Mouse (Mus musculus) spleen, postnatal 14 days (tissue): Measurements from ENCODE around the gene Gm853.

Experiments used
- DNase-seq, 2 experiments: peaks; one replicate each; pipeline ENCODE4 v3.0.0; 2021 to 2022; ENCODE audit warnings: low spot score in 2 of 2

Gm853 gene

DNA sequence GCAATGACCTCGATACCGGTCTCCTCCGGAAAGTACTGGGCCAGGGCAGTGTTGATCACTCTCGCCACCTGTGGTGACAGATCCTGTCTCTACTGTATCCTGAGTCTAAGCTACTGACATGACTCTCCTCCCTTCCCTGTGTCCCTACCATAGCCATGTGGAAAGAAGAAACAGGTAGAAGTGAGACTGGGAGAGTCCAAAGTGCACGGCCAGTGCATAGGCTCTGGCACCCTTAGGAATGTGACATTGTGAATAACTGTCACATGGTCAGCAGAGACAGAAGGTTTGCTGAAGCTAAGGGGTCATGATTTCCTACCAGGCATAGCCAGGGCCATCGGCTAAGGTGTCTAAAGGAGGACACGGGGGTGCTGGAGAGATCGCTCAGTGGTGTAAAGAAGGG lies 6.8 kb downstream of the Gm853 start:
- DNase-seq: no peak

DNA sequence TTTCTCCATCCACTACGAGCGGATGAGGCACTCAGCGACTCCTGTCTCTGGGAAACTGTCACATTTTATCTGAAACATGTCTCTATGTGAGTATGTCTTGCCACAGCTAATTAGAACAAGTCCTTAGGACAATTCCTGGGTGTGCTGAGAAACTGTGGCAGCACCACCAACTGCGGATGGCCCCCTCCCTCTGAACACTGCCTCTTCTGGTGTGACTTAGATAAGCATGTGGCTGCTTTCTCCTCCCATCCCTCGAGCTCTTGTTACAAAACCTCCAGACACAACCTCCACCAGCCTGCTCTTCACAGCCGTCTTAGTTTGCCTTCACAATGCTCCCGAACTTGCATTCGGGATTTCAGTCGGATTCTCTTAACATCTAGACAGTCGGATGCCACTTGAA lies 8.3 kb downstream of the Gm853 start:
- DNase-seq: no peak

DNA sequence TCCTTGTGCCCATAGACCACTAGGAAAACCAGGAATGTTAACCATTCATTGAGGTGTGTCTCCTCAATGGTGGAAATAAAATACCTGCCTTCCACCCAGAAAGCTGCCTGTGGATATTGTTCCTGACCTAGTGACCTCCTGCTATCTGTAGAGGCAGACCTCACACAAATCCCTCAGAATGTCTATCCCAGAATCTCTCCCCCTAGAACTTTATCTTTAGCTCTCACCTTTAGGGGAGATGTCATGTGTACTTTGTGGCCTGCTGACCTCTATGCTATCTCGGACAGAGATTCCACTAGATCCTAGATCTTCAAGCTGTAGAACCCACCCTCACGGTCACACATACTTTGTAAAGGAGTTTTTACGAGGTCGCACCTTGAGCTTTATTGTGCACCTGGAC lies 9.0 kb downstream of the Gm853 start:
- no peak for DNase-seq

DNA sequence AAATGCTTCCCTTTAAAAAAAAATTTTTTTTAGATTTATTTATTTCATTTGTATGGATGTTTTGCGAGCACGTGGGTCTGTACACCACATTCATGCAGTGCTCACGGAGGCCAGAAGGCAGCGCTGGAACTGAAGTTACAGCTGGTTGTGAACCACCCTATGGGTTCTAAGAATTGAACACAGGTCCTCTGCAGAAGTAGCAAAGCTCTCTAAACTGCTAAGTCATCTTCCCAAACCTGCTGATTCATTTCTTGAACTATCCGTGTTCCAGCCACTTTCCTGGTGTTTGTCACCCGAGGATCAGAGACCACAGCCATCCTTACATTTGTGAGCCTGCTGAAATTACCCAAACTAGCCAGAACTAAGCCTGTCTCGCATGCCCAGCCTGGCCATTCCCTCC lies 9.8 kb downstream of the Gm853 start:
- DNase-seq: no peak

DNA sequence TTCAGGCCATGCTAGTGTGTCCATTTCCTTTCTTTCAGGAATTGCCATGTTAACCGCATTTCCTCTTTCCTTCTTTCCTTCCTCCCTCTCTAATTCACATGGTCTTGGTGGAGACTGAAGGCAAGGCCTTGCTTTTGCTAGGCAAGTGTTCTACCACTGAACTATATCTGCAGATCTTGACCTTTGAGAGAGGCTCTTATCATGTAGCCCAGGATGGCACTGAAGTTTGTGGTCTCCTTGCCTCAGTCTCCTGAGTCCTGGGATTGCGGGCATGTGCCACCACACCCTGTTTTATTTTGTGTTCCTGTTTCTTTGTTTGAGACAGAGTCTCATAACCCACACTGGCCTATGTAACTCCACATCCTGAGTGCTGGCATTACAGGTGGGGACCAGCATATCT lies 10.3 kb downstream of the Gm853 start:
- no peak for DNase-seq

DNA sequence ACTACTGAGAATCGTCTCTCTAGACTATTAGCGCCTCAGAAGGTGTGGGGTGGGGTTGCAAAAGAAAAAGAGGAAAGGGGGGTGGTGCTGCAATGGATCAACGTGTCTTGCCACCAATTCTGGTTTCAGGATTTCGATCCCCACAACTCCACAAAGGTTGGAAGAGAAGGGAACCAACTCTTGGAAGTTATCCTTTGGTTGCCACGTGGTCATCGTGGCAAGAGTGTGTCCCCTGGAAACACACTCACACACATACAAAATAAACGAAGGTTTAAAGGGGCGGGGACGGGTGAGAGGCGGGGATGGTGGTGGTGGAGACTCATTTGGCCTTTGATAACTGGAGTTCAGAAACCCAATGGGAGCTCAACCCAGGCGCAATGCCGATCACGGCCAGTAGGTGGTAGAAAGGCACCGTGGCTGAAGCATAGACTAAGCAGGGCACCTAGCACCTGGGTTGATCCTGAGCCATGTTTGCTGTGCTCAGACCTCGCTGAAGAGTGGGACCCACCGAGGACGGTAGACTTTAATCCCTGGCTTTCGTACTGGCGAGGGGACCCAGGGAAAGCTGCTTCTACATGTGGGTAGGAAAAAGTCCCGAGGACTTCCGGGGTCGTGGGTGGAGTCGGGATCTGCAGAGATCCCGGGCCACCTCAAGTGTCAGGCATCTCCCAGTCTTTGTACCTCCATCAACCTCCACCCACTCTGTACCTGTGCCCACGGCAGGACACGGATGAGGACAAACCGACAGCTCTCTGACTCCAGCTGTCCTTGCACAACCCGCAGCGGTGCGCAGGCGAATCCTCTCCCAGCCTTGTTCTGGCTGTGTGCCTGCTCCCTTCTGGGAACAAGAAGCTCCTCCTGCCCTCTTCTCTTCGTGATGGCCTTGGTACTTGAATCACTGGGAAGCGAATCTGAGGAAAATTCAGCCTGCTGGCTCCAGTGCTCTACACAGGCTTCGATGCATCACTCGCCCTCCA lies 23.2 kb downstream of the Gm853 start:
- peak; percentile 70 to 82 for DNase-seq

DNA sequence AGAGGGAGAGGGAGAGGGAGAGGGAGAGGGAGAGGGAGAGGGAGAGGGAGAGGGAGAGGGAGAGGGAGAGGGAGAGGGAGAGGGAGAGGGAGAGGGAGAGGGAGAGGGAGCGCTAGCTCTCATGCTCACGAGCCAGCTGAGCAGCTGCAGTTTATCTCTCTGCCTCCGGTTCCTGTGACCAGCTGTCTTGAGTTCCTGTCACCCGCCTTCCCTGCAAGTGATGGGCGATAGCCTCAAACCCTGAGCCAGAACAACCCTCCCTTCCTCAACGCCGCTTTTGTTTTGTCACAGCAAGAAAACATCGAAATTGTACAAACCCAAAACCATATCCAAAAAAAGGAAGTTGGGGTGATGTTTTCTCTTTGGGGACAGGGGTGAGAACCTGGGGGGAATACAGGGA lies 25.7 kb downstream of the Gm853 start:
- no peak for DNase-seq

DNA sequence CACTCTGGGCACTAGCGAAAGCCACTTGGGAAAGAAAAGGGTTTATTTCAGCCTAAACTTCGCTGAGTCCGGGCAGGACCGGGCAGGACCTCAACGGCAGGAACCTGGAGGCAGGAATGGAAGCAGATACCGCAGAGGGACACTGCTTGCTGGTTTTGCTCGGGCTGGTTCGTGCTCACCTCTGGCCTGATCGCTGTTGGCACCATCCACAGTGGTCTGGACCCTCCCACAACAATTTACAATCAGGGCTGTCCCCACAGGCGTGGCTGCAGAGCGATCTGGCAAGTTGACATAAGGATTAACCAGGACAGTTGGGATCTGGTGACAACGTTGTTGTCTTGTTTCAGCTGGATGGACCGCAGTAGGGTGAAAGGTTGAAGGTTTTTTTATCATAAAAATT lies 26.3 kb downstream of the Gm853 start:
- no peak for DNase-seq

DNA sequence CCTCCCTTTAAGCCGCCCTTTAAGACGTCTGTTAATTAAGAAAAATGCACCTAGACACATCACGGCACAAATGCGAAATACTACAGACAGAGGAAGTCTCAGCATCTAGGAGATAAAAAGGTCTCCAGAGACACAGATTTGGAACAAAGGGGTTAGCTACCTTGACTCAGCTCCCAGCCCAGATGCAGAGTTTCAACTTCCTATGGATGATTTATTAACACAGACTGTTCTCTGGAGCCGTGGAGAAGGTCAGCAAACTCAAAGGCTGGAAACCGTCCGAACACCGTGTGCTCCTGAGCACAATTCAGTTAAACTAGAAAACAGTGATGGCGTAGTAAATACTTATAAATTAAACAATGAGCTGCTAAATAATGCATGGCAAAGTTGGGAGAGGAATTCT lies 29.9 kb downstream of the Gm853 start:
- DNase-seq: no peak

DNA sequence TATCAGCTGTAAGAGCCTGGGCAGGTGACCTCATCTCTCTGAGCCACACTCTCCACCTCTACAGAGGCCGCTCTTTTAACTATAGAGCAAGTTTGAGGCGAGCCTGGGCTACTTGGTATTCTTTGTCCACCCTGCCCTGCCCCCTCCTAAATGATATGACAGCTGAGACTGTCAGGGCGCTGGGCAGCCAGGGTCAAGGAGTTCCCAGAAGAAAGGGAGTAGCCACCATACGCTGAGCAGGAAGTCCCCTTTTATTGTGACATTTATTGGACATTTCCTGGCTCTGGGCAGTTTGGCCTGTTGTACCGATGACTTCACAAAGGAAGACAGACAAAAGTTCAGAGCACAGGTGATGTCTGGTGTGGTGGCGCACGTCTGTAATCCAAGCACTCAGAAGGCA lies 32.6 kb downstream of the Gm853 start:
- DNase-seq: no peak

DNA sequence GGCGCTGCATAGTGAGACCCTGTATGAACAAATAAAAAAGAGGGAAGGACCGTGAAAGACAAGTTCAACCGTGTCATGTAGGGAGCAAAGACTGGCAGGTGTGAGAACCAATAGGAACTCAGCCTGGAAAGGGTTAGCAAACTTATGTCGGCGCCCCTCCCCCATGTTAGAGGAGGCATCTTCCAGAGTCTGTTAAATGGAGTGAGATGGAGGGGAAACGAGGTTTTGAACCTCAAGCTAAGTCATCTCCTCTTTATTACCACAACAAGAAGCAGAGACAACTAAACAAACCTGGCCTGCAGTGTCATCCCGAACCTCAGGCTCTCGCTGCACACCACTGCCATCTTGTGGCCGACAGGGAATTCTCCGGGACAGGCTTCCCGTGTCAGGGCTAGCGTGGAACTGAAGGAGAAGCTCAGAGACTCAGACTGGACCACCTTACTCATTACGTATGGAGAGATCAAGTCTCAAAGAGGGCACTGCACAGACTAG lies 33.3 kb downstream of the Gm853 start:
- peak; percentile 61 to 73 for DNase-seq

DNA sequence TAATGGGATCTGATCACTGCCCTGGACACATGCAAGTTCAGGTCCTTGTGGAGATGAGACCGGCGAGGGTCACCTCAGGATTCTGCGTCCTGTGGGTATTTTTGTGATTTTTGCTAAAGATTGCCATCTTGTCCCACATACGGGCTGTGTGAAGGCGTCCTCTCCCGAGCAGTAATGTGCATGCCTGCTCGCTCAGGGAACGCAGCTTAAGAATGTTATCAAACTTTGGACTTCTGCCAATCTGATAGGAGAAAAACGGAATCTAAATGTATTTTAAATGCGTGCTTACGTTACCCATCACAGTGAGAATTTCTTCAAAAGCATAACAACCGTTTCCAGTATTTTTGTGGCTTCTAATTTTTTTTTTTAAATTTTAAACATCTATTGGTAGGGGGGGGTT lies 35.3 kb downstream of the Gm853 start:
- DNase-seq: no peak

DNA sequence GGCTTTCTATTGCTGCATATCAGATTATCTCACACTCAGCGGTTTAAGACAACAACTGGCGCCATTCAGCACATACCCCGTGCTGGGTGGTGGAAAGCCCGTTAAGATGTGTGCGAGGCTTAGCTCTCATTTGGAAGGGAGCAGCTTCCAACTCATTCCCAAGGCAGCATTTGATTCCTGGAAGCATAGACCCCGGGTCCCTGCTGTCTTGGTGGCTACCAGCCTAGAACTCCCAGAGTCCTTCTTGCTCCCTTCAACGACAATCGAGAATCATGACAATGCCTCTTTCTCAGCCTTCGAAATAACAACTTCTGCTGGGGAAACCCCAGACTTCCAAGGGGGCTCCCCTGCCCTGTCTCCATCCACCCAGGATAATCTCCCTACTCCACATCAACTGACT lies 35.8 kb downstream of the Gm853 start:
- DNase-seq: no peak

DNA sequence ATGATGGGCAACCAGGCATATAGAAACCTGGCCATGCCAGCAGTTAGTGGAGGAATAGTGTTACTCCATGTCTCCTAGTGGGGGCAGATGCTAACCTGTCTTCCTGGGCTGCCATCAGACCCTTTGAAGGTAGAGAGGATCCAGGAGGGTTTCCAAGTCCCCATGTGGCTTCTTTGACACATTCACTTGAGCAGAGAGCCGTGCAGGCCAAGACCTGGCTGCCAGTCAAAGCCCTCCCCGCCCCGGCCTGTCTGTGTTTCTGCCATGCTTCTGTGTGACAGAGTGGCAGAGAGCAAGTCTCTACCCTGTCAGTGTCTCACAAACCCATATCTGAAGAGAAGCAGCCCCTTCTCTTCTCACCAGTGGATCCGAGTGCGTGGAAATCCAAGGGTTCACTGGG lies 38.3 kb downstream of the Gm853 start:
- no peak for DNase-seq

DNA sequence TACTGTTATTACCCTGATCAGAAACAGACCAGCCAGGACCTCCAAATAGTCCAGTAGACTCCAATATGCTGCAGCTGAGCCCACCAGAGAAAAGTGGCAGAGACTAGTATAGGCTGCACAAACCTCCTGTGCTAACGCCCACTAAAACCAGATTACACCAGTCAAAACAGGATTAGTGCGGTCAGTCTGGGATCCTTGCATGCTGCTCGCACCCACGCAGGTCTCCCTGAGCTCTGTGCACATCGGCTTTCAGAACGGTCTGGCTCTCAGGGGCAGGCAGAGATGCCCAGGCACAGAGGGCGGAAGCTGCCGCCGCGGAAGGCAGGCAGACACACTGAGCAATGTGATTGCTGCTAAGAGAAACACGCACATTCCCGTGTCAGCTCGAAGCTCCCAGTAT lies 39.2 kb downstream of the Gm853 start:
- no peak for DNase-seq

DNA sequence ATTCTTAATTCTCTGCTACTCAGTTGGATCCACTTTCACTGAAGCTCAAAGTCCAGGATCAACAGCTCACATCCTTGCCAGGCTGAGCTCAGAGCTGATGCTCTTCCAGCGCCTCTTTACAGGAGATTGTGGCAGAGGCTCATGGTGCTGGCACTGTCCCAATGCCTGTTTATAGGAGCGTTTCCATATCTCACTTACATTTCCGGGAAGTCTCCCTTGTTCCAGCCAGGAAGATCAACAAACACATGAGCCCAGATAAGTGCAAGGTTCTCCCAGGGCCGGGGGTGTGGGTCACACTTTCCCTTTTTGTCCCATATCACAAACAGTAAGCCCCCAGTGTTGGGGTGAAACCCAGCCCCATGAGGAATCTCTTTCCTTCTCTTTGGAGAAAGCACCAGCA lies 40.3 kb downstream of the Gm853 start:
- no peak for DNase-seq

DNA sequence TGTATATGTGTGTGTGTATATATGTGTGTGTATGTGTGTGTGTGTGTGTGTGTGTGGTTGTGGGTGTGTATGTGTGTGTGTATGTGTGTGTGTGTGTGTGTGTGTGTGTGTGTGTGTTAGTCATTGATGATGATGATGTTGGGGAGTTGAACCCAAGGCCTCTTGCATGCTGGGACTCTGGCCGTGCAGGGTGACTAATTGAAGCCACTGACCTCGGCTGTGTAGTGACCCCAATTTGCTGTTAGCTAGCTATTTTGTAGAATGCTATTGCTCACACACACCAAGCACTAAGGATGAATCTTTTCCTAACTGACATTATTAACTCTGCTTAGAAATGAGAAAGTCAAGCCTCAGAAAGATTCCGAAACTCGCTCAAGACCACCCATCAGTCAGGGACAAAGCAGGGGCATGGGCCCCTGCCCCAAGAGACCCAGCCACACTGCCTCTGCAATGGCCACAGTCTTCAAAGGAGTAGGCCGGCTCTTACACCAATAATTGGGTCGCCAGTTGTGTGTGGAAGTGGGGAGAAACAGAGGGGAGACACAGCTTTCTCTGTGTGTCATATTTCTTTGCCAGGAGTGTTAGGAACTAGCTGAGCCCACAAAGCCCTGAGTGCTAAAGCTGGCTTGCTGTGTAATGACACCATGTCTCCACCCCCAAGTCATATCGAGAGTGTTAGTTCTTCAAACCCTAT lies 41.1 kb downstream of the Gm853 start:
- DNase-seq: no peak

DNA sequence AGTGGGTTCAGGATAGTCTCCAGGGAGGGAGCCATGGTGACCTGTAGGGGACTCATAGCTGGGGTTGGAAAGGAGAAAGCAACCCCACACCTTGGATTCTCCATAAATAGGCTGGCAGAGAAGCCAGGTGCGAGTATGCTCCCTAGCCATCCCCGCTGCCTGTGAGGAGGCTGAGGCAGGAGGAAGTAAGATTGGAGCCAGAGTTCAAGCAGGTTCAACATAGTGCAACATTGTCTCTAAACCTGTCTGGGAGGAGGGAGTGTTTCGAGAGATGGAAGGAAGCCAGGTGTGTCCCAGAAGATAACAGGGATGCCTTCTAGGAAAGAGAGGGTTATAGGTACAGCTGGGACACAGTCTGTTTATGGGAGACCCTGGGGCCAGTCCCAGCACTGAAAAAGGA lies 42.3 kb downstream of the Gm853 start:
- no peak for DNase-seq

DNA sequence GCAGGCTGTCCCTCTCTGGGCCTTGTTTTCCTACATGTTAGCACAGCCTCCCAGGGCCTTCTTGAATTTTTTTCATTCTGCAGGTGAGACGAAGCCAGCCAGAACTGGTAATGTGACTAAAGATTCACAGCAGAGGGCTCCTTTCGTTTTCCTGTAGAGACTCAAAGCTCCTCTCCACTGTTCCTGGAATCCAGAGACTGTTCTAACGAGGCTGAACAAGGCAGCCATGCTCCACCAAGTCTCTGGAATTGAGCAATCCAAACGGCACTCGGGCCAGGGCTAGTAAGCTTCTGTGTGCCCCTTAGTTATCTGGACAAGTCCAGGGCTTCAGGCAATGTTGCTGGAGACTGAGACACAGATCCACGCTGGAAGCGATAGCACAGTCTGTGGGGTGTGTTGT lies 44.7 kb downstream of the Gm853 start:
- DNase-seq: no peak

DNA sequence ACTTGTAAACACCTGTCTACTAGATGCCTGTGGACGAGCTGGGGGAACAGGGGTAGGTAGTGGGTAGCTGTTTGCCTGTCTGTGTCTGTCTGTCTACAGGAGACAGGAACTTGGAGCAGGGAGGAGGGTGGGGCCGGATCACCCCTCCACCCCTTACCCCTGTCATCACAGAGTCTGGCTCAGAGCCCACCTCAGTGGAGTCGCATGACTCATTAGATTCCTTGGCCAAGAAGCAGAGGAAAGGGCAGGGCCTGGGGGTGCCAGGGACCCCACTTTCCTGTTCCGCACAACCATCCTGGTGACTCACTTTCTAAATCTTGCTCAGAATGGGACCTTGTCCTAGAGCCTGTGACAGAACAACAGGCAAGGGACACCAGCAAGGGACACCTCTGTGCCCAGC lies 45.1 kb downstream of the Gm853 start:
- DNase-seq: no peak

DNA sequence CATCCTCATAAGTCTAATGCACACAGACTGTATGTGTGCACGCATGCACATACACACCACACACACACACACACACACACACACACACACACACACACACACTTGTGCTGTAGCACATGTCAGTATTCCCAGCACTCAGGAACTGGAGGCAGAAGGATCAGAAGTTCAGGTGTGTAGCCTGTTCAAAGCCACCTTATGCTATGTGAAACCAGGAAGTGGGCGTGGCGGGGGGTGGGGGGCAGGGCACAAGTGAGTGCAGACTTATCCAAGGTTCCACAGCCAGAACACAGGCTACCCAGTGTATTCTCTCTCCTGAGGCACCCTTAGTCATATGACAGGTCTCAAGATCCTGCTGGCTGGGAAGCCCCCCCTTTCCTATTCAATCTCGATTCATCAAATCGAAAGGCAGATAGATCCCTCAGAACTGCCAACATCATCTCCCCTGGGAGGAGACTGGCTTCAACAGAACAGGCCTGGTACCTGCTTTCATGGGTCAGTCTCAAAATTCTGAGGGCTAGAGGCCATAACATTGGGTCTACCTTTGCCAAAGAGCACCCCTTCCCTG lies 46.0 kb downstream of the Gm853 start:
- no peak for DNase-seq

DNA sequence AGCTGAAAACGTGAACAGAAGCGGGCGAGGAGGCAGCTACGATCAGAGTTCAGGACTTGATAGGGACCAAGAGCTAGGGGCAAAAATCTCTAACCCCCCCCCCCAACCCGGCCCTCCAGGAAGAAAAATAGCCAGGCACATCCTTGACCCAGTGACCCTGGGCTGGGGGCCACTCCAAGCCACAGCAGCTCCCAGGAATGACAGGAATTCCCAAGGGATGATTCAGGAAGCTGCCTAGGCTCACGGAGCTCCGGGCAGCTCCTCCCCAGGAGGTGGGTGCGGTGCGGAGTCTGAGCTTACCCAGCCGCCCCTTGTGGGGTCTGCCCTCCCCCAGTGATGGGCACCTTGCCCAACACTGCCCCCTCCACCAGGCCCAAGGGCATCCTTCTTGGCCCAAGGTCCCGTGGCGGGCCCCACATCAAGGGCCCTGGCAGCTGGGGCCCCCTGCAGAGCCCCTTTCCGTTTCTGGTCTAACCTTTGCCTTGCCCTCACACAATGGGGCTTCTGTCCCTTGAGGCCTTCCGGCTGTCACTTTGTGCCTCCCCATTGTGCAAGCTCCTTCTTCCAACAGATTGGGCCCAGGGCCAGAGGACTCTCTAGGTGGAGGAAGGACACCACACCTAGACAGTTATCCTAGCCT lies 47.0 kb downstream of the Gm853 start, which contains the start of gene Tinagl1:
Gene Tinagl1, minus strand, starts transcription at position 51 of the 640 bp plus-strand sequence.
- DNase-seq: no peak
